Mouse (Mus musculus) liver, adult 2 months (tissue): ENCODE measurements at regions not wholly inside any gene's neighbourhood (a gene's known extent, or its start where the extent isn't known, plus 50 kb on each side); places are given as distances from the start of the nearest gene placed in this dataset.

Source experiments
- CTCF ChIP-seq: fragments of 200-500 bp; IDR thresholded peaks from 2 replicates; pipeline ENCODE4 v1.5.1; 2011; ENCODE audit warnings: low read depth, low read length, control low read depth
- POLR2A ChIP-seq: fragments of 200-500 bp; IDR thresholded peaks from 2 replicates; pipeline ENCODE4 v1.6.1; 2011; ENCODE audit warnings: low read length, control low read depth; ENCODE audit not compliant: insufficient read depth; ENCODE audit errors: extremely low read depth

DNA sequence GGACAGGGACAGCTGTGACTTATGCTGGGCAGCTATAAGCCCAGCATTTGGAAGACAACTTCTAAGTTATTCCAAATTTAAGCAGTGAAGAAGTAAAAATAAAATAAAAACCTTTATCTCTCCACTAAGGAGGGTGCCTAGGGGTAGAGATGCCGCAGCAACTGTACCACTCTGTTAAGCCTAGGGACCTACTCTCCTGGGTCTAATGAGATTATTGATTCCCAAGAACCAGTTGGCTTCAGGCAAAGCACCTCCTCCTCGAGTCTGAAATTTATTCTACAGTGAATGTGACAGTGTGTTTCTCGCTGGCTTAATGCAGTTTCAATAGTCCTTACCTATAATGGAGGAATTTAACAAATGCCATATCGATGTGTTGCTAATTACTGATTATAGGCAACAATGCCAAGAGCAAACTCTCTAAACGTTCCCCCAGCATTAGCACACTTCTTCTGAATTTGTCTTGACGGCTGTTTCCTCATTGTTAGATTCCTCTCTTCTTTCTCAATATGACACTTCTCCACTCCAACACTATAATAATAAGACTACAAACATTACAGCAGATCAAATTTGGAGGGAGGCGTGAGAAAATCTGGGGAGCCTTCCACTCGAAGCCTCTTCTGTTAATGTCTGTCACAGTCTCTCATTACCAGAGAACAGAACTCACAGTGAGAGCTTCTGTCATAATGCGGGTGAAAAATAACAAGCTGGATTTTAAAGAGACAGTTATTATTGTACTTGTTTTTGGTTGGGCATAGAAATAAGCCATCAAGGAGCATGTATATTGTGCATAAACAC, 112.6 kb upstream of the Nabp1 start:
- TF ChIP-seq CTCF = no peak
- TF ChIP-seq POLR2A = no peak
